Mouse (Mus musculus) lung, postnatal 36 days (tissue): ENCODE results near the gene Fgfrl1.
A peak's percentile ranks its signal among the peaks of the same experiment; 100 is the strongest.
"Not testable (repeated sequence)": the region's sequence is repeated elsewhere in the genome, so short reads cannot be mapped to it uniquely, and the experiment has no call there.

Source experiments
- DNase-seq: peaks from one replicate; pipeline ENCODE4 v3.0.0; 2022; ENCODE audit warnings: mixed read lengths

The Fgfrl1 gene

DNA sequence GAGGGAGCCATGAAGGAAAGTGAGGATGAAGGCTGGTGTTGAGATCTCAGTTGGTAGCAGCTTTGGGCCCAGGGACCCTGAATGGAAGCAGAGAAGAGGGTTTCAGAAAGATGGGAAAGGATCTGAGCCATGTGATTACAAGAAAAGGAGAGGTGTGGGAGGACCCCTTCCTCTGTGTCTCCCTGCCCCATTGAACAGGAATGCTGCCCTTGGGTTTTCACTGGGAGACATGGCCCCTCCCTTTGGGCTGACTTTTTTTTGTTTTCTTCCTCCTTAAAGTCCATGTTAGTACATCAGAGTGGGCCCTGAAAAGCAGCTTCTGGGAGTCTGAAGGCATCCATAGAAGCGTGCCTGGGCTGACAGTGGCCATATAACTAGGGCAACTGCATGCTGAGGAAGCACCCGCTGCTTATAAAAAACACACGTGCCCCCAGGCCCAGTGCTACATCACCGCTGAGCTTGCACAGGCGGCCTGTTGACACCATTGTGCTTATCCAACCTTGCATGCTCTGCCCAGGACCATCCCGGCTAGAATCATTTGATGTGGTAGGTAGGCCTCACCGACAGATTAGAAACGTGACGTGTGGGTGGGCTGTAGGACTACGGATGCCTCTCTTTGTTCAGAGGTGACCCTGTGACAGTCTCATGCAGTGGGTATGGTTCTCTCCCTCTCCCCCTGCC is 9.3 kb downstream of the Fgfrl1 start:
- no peak for DNase-seq

DNA sequence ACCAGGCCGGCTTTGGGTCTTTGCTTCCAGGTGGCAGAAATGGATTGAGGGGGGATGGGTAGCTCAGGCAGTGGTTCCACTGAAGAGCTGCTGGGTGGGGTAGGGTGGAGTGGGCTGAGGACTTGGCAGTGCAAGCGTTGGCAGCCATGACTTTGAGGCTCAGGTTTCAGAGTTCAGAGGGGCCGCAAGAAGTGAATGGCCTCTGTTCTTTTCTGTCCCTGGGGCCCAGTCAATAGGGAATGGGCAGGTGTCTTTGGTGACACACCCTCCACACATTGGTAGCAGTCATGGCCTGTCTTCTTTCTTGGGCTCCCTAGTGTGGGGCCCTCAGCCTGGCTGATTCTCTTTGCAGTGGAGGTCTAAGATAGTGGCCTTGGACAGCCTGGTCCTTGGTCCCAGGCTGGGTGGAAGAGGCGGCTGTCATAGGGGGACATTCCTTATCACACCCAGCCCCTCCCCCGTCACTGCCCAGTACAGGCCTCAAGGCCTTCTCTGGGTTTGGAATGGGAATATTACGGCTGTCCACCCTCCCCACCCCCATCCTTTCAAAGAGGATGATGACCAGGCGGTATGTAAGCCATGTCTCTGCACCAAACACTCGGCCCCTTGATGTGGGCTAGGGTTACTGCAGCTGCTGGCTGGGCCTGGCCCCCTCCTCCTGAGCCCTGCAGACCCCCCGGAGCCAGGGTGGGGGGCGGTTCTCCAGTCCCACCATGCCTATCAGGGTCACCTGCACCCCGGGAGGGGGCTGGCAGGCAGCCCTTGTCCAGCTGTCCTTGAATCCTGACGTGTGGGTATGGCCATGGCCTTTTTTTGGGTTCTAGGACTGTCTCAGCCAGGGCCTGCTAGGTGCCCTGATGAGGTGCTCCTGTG is 11.8 kb downstream of the Fgfrl1 start:
- DNase-seq: no peak

DNA sequence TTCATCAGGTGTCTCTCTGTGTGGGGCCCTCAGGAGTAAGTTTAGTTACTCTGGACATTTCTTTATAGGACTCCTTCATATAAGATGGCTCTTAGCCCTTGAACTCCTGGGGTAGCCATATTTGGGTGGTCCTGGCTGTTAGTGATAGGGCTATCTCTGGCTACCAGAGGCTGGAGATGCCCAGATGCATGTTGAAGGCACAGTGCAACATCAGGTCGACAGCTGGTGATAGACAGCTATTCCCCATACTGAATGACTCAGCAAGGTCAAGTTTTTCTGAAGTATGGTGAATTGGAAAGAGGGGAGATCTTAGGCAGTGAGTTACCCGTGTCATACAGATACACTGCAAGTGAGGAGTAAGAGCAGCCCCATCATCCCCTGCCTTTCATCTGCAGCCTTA is 15.6 kb downstream of the Fgfrl1 start:
- DNase-seq: no peak

DNA sequence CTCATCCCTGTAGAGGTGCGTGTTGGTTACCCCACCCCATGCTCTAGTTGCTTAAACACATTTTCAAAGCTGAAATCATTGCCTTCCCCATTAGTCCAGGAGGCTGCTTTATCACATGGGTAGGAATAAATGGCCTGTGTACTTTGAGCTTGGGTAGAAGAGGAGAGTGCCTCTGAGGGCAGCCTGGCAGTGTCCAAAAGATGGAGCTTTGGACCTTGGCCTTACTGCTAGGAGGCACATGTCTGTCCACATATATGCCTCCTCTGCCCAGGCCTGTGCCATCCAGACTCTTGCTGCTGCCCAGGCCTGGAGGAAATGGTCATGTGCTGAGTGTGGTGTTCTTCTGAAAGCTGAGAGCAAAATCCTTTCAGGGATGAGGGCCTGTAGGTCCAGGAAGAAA is 16.2 kb downstream of the Fgfrl1 start:
- DNase-seq: no peak

DNA sequence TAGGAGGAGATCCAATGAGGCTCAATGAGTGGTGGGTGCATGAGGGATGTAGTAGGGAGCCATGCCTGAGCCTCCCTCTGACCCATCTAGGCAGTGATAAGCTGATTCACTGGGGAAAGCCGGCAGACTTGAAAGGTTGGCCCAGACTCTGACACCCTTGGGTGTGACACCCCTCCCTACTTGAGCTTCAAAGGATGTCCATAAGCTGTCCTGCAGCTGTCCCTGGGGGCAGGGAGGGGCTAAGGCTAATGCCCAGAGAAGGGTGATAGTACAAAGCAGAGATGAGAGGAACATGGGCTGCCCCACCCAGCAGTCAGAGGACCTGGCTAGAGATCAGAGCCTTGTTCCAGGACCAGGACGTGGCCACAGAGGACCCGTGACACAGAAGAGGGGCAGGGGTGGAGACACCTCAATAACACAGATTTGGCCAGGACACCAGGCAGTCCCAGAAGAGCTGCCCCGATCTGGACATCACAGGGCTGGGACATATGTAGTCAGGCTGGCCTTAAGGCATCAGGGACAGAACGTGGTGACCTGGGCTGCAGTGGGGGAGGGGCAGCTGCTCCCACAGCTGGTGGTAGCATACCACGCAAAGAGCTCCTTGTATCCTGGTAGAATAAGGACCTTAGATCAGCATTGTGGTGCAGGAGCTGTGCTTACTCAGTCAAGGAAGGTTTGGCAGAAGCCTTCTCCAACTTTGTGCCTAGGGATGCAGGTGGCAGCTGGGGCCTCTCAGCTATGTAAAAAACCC is 17.0 kb downstream of the Fgfrl1 start:
- DNase-seq: no peak

DNA sequence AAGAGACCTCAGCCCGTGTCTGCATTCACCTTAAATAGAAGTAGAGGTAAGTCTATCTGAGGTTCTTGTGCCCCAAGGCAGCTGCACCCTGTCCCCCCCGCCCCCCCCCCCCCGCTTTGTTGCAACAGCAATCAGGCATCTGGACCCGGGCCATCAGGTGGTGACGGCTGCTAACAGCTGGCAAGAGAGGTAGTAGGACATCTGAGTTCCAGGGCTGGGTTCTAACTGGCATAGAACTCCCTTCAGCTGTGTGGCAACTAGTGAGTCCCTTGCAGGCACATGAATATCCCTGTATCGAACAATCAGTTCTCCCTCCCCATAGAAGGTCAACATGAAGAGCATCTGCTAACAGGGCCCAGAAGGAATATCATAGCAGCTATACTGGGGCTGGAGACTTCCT is 19.8 kb downstream of the Fgfrl1 start:
- DNase-seq: no peak

DNA sequence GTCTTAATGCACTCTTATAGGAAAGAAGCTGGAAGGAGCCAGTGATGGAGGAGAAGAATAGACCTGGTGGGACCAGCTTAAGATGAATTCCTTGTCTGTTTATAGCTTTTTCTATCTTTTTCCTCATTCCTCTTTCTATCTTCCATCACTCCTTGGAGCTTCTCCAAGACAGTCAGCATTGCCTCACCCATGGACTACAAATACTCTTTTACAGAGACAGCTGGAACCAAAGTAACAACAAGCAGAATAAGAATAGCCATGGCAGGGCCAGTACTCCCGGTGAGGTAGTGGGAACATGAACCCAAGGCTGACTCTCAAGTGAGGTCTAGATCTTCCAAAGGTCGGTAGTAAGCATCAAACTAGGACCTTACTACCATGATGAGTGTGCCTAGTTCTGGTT is 20.9 kb downstream of the Fgfrl1 start:
- no peak for DNase-seq

DNA sequence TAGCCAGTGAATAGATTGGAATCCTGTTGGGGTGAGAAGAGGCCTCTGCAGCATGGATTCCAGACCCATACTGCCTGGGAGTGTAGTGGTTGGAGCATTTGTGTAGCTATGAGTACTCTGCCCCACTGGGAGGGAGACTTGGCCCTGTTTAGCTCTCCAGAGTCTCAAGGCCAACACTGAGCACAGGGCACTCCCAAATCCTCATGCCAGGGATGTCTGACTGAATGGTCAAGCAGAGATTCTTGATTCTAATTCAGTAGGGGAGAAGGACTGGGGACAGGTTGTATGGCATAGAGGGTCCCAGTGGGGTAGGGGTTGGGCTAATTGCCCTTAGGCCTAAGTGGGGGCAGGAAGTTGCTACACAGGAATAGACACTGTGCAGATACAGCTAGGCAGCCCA is 21.5 kb downstream of the Fgfrl1 start:
- DNase-seq: no peak

DNA sequence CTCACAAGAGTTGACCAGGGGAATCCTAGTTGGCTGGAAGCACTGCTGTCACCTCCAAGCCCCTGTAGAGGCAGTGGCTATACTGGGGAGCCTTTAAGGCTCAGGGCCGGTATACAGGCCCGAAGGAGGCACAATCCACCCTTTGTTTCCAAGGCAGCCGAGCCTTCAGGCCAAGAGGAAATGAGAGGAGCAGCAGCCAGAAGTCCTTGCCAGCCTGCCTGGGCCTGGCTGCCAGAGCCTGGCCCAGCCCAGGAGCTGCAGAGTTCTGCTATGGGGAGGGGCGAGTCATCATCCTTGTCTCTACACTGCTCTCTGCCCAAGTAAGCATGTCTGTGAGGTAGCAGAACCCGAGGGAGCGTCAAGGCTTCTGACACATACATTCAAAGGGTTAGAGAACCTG is 22.0 kb downstream of the Fgfrl1 start:
- DNase-seq: peak; percentile 56

DNA sequence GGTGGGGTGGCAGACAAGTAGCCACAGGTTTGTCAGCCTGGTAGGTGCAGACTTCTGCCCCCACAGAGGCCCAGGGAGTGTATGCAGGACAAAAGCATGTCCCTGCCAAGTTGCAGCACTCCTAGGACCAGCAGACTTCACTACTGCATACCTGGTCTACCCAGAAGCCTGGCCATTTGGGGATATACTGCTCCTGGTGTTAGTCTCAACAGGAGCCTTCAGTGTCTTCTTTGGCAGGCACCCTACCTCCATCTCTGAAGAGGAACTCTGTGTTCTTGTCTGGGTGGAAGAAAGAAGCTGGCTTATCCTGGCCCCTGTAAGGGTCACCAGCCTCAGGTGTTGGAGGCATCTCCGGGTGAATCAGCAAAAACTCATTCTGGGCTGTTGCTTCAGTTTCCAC is 23.8 kb downstream of the Fgfrl1 start:
- no peak for DNase-seq

DNA sequence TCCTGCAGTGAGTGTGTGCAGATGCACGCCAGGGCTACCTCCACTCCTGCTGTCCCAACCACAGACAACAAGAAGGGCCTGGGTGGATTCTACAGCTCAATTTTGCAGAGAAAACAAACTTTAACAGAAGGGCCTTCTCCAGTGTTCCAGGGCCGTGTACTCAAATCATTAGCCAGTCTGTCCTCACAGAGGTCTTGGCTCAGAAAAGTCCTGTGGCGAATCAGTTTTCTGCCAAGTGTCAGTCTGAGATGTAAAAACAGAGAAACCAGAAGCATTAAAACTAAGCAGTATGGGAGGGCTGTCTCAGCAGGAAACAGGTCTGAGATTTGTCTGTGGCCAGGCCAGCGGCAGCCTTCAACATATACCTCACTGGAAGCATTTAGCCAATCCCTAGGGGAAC is 25.9 kb downstream of the Fgfrl1 start:
- DNase-seq: no peak

DNA sequence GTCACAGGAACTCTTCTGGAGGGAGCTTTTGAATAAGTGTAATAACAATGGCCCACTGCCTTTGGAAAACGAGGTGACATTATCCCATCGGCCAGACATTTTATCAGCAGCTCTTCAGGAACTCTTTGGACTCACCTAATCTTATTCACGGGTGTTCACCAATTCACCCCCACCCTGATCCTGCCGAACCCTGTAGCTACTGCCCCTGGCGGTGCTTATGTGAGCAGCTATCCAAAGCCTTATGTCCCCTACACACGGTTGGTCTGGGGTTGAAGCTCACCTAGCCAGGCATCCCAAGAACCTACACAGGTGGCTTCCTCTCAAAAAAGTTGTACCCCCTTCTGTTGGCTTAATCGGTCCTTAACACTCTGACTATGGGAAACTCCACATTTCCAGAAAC is 27.6 kb downstream of the Fgfrl1 start:
- no peak for DNase-seq

DNA sequence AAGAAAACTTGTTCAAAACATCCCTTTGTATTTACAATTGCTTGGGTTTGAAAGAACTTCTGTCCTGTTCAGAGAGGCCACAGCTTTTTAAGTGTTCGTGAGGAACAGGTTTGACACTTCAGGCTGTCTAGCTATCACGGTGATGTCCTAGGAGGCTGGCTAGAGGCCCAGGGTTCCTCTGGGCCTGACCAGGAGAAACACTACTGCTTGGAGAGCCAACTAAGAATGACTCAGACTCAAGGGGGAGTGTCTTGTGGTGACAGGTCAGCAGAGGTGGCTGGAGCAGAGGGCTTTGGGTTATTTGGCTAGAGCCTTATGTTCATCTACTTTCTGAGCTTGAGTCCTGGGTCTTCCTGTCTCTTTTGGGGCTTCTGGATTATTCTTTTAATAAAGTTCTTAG is 31.8 kb downstream of the Fgfrl1 start:
- DNase-seq: peak; percentile 12

DNA sequence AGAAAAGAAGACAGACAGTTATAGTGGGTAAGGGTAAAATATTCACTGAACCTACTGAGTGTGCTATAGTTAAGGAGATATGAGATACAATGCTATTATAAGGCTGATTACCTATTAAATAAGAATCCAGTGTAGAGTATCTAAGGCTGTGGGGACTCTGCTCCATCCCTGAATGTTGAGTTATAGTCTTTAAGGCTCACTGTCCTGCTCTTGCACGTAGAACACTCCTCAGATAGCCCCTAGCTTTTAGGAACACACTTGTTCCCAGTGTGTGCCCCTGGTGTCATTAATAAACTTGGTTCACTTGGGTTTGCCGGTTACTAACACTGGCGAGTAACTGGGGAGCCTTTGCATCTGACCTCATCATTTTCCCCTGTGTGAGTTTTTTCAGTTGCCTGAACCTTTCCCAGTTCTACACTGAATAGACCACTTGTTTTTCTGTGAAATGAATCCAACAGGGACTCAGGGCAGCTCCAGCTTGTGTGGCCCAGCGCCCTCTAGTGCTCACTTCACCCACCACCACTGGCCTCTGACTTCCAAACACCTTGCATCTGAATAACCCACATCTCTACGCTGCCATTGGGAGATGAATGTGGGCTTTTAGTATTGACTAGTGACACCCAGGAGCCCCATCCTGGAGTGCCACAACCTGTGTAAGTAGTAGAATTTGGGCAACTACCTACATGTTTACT is 34.5 kb downstream of the Fgfrl1 start:
- DNase-seq: peak; percentile 89

DNA sequence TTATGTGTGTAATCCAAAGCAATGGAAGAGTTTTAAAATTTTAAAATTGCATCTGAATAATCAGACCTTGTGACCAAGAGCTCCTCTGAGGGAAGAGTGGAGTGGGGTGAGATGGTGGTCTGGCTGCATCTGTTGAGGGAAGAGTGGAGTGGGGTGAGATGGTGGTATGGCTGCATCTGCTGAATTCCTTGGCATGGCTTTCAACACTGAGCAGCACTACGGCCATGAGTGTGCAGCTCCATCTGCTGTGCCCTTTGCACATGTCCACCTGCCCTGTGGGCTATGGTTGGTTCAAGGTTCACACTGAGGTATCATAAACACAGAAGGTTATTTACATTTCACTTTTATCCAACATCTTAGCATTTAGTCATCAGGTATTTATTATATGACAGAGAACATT is 35.2 kb downstream of the Fgfrl1 start:
- DNase-seq: no peak

DNA sequence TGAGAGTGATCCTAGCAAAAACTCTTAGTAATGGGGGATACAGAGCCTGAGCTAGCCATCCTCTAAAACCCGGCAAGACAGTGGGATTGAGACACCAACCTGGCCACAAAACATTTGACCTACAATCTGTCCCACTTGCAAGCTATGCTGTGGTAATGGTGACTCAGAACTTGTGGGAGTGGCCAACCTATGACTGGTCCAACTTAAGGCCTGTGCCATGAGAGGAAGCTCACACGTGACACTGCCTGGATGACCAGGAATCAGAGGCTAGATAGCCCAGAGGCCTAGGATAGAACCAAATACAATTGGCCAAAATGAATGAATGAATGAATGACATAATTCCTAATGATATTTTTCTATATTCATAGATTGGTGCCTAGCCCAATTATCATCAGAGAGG is 49.7 kb downstream of the Fgfrl1 start:
- no peak for DNase-seq

DNA sequence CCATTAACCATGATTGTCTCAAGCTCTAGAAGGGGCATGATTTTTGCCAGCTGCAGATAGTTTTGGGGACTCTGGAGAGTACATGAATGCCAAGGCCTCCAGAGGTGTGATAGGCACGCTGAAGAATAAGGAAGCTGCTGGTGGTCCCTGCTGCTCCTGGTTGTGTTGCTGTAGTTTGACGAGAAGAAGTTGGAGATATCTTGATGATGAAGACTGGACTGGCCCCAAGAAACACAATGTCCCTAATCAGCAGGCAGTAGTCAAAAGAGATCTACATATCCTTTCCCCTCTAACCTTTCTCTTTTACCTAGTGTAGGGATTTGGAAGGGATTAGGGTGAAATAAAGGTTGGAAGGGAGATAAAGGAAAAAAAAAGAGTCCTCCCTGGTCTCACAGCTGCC is 50.4 kb downstream of the Fgfrl1 start:
- DNase-seq: no peak

DNA sequence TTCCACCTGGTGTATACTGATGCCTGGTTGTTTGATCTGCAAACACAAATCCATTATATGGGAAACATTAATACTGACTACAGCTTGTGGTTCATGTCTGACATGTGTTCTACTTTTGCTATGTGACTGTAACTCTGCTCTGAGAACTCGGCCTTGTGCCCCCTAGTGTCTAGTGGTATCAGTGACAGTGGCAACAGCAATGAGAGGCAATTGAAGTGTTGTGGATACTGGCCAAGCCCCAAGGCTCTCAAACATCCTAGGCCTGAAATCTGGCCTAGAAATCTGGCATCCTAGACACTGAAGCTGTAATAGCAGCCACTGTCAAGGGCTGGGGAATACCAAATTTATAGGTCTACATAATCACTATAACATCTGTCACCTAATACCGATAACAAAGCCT is 51.7 kb downstream of the Fgfrl1 start:
- DNase-seq: peak; percentile 10

DNA sequence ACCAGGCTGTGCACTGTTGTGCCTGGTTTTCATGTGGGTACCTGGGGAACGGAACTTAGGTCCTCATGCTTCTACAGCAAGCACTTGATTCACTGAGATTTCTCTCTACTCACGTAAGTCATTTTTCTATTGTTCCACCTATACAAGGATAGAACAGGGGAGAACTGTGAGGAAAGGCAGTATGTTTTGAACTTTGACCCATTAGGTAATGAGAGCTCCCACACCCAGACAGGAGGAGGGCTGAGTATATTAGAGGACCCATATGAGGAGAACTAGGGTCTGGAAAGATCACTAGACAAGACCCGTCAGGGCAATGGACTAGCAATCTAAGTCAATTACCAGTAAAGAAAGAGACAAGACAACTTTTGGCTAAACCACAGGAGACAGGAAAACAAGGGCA is 52.4 kb downstream of the Fgfrl1 start:
- DNase-seq: no peak

DNA sequence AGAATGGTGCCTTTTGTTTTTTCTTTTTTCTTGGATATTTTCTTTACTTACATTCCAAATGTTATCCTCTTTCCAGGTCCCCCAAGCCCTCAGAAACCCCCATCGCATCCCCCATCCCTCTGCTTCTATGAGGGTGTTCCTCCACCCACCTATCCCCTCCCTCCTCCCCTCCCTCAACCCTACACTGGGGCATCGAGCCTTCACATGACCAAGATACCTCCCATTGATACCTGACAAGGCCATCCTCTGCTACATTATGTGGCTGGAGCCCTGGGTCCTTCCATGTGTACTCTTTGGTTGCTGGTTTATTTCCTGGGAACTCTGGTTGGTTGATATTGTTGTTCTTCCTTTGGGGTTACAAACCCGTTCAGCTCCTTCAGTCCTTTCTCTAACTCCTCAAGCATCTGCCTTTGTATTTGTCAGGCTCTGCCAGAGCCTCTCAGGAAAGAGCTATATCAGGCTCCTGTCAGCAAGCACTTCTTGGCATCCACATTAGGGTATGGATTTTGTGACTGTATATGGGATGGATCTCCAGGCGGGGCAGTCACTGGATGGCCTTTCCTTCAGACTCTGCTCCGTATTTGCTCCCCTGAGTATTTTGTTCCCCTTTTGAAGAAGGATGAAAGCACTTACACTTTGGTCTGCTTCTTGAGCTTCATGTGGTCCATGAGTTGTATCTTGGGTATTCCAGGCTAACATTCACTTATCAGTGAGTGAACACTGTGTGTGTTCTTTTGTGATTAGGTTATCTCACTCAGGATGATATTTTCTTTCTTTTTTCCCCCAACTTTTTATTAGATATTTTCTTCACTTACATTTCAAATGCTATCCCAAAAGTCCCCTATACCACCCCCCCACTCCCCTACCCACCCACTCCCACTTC is 58.4 kb downstream of the Fgfrl1 start:
- DNase-seq: no peak

DNA sequence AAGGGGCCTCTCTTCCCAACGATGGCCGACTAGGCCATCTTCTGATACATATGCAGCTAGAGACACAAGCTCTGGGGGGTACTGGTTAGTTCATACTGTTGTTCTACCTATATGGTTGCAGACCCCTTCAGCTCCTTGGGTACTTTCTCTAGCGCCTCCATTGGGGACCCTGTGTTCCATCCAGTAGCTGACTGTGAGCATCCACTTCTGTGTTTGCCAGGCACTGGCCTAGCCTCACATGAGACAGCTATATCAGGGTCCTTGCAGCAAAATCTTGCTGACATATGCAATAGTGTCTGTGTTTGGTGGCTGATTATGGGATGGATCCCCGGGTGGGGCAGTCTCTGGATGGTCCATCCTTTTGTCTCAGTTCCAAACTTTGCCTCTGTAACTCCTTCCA is 59.1 kb downstream of the Fgfrl1 start:
- DNase-seq: not testable (repeated sequence)
